Mouse (Mus musculus): Measurements from ENCODE around the gene Rufy4.
"Not testable (repeated sequence)": the region's sequence is repeated elsewhere in the genome, so short reads cannot be mapped to it uniquely, and the experiment has no call there.

Rufy4 gene

DNA sequence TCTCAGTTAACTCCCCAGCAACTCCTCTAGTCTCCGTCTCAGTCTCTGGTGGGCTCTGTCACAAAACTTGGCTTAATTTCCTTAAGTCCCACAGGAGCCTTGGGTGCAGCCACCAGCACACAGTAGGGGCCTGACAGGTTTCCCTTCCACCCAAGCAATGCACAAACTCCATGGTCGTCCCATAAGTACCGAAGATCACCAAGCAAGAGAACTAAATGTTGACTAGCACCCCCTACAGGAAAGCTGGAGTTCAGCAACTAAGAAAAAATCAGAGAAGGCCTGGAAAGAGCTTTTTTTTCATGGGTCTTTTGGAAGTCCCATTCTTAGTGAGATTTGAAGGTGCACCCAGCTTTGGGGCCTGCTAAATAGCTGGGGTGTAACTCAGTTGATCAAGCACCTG is 14.1 kb downstream of the Rufy4 start:
- ATAC-seq (ENCODE audit: insufficient number of reproducible peaks, low FRiP score, low TSS enrichment): no peak

GRCm38 (mm10) chr1:74141781-74142180 is 16.4 kb downstream of the Rufy4 start:
- ATAC-seq (ENCODE audit: insufficient number of reproducible peaks, low FRiP score, low TSS enrichment): no peak

DNA sequence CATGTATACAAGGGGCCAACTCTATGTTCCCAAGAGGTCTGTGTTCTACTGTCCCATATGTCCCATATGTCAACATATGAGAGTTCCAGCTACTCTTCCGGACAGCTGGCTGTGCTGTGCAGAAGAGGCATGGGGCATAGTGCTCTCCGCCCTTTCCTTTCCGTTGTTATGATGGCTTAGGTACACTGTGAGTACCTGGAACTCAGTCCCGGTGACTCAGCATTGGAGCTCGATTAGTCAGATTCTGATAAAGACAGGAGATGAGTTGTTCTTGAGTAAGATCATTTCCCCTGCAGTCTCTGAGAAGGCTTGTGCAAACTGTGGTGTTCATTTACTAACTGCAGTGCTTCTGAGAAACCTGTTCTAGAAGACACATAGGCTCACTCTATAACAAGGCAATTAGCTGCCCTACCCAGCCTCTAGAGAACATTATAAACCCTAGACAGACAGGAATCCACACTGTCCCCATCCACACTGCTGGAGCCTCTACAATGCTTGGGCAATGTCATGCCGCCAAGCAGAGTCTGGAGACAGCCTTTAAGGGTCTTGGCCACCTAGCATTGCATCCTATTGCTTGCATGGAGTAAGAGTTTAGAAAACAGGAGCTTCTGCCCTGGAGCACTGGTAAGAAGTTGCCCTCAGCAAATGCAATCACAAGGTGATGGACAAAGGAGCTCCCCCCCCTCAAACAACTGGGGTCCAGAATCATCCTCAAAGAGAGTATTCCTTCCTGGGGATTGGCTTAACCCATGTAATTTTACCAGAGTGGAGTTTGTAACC is 24.0 kb downstream of the Rufy4 start:
- no peak for ATAC-seq (ENCODE audit: insufficient number of reproducible peaks, low FRiP score, low TSS enrichment)

DNA sequence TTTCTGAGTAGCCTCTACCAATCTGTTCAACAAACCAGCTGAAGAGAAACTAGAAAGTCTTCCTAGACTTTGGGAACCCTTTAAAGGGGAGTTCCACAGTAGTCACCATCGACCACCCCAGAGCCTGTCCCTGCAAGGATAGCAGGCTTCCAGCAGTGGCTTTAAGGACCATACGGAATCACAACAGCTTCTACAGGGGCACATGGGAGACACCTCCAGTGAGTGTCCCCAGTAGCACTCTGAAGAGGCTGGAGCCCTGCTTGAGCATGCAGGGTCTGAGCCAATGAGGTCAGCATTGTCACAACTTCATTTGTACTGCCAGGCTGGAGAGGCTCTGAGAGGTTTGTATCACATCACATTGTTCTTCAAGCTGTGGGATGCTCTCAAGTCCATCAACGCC is 24.8 kb downstream of the Rufy4 start:
- no peak for ATAC-seq (ENCODE audit: insufficient number of reproducible peaks, low FRiP score, low TSS enrichment)

GRCm38 (mm10) chr1:74151091-74151490 is 25.8 kb downstream of the Rufy4 start:
- no peak for ATAC-seq (ENCODE audit: insufficient number of reproducible peaks, low FRiP score, low TSS enrichment)

DNA sequence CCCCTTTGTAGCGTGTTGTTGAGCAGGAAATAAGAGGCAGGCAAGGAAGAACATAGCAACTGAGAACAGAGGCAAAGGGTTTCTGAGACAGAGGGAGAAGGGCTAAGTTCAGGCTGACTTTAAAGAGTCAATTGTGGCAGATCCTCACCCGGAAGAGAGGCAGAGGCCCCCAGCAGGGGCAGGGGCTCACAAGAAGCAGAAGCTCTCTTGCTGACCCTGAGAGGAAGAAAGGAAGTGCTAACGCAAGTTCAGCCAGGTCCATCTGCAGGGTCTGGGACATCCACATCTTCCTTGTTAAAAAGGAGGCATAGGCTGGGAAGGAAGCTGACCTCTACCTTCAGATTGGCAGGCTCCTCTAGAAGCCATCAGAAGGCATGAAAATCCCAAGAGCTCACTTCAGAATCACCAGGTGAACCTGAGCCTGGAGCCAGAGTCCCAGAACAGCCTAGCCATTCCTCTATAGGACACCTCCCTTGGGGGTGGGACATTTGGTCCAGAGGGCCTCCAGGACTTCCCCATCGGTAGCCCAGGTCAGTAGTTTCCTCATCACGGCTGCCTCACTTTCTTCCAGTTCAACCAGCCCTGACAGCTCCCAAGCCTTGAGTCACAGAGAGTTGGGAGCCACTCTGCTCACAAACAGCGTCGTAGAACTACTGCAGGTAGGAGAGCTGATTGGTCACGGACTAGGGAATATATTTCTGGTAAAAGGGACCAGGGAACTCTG is 28.3 kb downstream of the Rufy4 start, which contains the start of gene Cxcr2:
TSS of gene Cxcr2 (plus strand) at position 529 of the 724 bp plus-strand sequence.
- ATAC-seq (ENCODE audit: insufficient number of reproducible peaks, low FRiP score, low TSS enrichment): no peak

- no peak for ATAC-seq (ENCODE audit: insufficient number of reproducible peaks, low FRiP score, low TSS enrichment)
Measured at GRCm38 (mm10) chr1:74155435-74156012, 30.2 kb downstream of the Rufy4 start.

DNA sequence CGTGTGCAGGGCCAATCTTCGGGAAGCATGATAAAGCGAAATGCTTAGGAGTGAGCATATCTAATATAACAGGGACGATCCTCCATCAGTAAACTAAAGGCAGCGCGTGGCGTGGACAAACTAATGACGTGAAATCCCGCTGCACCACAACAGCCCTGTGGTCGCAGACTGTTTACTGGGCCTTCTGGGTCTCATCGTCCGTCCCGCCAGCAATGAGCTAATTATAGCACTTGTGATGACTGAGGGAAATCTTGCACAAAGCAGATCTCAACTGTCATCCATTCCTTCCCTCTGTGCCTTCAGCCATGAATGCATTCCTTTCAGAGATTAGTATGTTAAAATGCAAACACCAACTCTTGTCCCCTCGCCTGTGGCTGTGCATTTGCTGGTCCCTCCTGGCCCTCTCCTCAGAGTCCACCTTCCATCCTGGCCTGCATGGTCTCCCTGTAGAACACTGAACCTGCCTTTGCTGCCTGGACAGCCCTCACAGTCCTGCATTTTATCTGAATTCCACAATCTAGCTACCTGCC is 31.1 kb downstream of the Rufy4 start:
- no peak for ATAC-seq (ENCODE audit: insufficient number of reproducible peaks, low FRiP score, low TSS enrichment)

DNA sequence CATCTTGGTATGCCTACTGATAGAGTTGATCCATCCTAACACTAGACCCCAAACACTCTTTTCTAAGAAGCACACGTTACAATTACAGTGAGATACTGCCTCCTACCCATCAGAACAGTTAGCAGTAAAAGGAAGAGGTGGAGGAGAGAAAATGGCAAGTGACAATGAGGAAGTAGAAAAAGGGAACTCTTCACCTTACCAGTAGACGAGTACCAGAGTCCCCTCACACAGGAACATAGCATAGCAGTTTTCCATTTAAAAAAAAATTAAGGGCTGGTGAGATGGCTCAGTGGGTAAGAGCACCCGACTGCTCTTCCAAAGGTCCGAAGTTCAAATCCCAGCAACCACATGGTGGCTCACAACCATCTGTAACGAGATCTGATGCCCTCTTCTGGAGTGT is 34.3 kb downstream of the Rufy4 start:
- ATAC-seq (ENCODE audit: insufficient number of reproducible peaks, low FRiP score, low TSS enrichment): not testable (repeated sequence)

DNA sequence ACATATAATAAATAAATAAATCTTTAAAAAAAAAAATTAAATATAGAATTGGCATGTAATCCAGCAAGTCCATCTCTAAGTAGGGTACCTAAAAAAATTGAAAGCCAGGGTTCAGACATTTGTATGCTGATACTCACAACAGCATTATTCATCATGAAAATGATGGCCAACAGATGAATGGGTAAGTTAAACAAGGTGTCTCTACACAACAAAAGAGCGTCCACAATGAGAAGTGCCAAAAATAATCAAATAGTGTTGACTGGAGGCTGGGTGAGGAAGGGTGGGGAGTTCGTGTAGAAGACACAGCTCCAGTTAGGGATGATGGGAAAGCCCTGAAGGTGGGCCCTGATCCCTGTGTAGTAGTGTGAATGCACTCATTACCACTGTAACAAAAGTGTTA is 34.7 kb downstream of the Rufy4 start:
- no peak for ATAC-seq (ENCODE audit: insufficient number of reproducible peaks, low FRiP score, low TSS enrichment)

- no peak for ATAC-seq (ENCODE audit: insufficient number of reproducible peaks, low FRiP score, low TSS enrichment)
Measured at GRCm38 (mm10) chr1:74167136-74167535, 41.8 kb downstream of the Rufy4 start.

DNA sequence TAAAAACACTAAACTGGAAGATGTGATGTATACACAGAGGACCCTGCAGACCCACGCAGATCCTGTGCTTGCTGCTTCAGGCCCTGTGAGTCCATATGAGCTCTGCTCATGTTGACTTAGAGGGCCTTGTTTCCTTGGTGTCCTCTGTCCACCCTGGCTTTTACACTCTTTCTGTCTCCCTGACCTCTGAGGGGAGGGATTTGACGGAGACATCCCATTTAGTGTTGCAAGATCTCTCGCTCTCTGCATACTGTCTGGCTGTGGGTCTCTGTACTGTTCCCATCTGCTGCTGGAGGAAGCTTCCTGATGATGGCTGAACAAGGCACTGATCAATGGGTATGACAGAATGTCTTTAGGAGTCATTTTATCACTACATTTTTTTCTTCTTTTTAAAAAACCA is 44.4 kb downstream of the Rufy4 start:
- ATAC-seq (ENCODE audit: insufficient number of reproducible peaks, low FRiP score, low TSS enrichment): no peak

GRCm38 (mm10) chr1:74172722-74173121 is 47.4 kb downstream of the Rufy4 start:
- no peak for ATAC-seq (ENCODE audit: insufficient number of reproducible peaks, low FRiP score, low TSS enrichment)

DNA sequence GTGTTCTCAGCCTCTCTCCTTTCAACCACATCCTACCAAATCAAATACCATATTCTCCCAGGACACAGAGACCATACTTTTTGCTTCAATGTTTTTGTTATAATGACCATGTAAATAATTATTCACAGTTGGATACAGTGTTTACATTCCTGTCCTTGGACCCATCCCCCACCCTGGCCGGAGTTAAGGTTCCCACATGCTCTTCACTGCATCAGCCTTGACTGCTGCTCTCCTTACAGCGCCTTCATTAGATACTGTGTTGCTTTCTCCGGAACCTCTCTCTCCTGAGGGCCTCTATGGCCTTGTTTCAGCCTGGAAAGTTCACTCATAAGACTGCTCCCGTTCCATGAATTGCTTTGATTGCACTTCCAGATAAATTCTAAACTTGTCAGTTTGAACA is 50.4 kb downstream of the Rufy4 start:
- no peak for ATAC-seq (ENCODE audit: insufficient number of reproducible peaks, low FRiP score, low TSS enrichment)

DNA sequence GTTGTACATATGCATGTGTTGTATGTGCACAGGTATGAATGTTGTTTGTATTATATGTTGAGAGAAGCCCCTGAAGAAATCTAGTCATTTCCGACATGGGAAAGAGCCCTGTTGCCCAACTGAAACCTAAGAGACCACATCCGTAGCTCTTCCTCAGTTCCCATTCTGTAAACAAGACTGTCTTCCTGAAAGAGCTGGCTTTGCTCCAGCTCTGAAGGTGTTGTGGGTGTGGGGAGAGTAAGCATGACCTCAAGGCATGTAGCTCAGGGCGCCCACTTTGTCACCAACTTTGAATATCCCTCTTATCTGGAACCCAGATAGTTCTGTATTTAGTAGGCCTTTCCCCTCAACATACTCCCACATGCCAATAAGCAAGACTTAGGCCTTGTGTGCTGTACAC is 53.3 kb downstream of the Rufy4 start:
- no peak for ATAC-seq (ENCODE audit: insufficient number of reproducible peaks, low FRiP score, low TSS enrichment)

DNA sequence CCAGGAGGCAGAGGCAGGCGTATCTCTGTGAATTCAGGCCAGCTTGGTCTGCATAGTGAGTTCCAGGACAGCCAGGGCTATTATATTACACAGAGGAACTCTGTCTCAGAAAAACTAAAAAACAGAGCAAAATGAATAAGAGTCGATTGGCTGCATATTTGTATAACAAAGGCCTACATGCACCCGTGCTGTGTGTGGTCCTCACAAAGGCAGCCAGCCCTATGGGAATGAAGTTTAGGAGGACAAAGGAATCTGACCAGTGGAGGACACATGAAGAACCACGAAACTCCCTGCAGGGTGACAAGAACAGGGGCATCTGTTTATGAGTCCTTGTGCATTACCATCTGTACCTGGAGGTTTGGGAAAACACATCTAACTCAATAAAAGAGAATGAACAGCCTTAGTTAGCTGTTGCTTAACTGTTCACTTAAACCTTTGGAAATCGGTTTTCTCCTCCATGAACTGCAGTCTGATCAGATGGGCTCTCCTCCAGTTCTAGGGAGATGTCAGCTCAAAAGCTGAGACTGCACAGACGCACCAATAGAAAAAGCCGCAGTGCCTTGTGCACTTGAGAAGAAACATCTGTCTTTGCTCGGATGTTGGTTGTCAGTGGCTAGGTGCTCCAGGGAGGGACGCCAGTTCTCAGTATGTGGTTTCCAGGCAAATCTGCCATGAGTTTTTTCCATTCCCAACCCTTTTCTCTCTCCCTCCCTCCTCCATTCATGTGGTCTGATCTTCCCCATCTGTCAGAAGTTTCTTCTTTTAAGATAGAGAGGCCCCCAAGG is 54.5 kb downstream of the Rufy4 start:
- no peak for ATAC-seq (ENCODE audit: insufficient number of reproducible peaks, low FRiP score, low TSS enrichment)

DNA sequence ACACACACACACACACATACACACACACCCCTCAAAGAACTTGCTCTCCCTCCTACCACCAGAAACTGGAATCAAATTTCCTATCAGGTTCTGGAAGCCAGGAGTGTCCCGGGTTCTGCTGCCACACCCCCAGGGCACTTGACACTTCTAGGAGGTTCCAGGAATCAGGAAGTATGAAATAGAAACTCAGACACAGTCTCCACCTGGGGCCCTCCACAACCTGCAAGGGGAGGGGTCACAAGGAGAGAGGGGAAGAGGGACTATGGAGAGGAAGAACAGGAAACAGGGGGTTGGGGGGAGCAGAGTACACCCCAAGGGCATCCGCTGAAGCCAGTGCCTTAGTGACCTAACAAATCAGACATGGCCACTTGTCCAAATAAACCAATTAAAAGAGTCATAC is 56.1 kb downstream of the Rufy4 start:
- ATAC-seq (ENCODE audit: insufficient number of reproducible peaks, low FRiP score, low TSS enrichment): no peak

DNA sequence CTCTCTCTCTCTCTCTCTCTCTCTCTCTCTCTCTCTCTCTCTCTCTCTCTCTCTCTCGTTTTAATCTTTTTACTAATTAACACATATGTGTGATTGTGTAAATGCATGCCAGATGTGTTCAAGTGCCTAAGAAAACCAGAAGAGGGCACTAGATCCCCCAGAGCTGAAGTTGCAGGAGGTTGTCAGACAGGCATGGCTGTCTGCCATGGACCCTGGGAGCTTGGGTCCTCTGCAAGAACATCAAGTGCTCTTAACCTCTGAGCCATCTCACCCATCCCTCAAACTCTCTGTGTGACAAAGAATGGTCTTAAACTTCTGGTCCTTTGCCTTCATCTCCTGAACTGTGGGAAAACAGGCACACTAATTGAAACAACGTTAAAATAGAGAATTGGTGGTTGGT is 57.7 kb downstream of the Rufy4 start:
- ATAC-seq (ENCODE audit: insufficient number of reproducible peaks, low FRiP score, low TSS enrichment): no peak

GRCm38 (mm10) chr1:74190471-74190870 is 65.1 kb downstream of the Rufy4 start:
- ATAC-seq (ENCODE audit: insufficient number of reproducible peaks, low FRiP score, low TSS enrichment): no peak

- ATAC-seq (ENCODE audit: insufficient number of reproducible peaks, low FRiP score, low TSS enrichment): no peak
Measured at GRCm38 (mm10) chr1:74192711-74193110, 67.4 kb downstream of the Rufy4 start.

Measured in cerebellum, adult (tissue).